Mouse (Mus musculus) E14TG2a.4 (cell line): ENCODE measurements around the gene Gm45140.

Experiments
- CTCF ChIP-seq: conservative IDR thresholded peaks from 2 replicates; pipeline ENCODE4 v1.5.1; 2014; ENCODE audit warnings: low read length
- NANOG ChIP-seq: IDR thresholded peaks from 2 replicates; pipeline ENCODE4 v1.6.1; 2014; ENCODE audit warnings: borderline replicate concordance, low read length, mixed read lengths
- POU5F1 ChIP-seq: IDR thresholded peaks from 2 replicates; pipeline ENCODE4 v1.6.1; 2014; ENCODE audit warnings: low read length, borderline replicate concordance

GRCm38 (mm10) chr6:87811675-87812338 is 23.8 kb downstream of the Gm45140 start, which contains the start of gene Rab43:
- TF ChIP-seq POU5F1 (no peak), CTCF (no peak), NANOG (no peak)
